Mouse (Mus musculus): ENCODE measurements at regions not wholly inside any gene's neighbourhood (a gene's known extent, or its start where the extent isn't known, plus 50 kb on each side); places are given as distances from the start of the nearest gene placed in this dataset.

DNA sequence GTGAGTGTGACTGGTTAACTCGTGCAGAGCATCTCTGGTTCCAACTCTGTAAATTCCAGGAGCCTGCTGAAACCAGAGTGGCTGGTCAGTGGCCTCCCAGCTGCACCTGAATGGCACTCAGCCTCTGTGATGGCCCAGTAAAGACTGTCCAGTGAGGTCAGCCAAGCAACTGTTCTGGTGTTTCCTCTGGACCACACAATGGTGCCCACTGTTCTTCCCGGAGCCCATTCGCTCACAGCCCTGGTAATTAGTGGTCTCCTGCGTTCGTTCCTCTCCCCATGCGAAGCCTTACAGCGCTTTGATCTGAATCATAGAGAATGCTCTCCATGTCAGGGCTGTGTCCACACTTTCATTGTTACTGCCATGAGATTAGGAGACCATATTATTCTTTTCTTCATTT is 75.5 kb downstream of the Enkur start:
- Histone ChIP-seq H3K9me3 (ENCODE audit: control insufficient read depth, low read length) (no peaks in the 10 kb centered on the region), H3K4me3 (ENCODE audit: low read length) (no peak overlapping the region), H3K4me2 (ENCODE audit: low read length) (no peak overlapping the region), H3K4me1 (ENCODE audit: control insufficient read depth, insufficient read depth, low read depth, low read length) (no peaks in the 10 kb centered on the region), H3K36me3 (ENCODE audit: control insufficient read depth, insufficient read depth, low read length) (no peaks in the 10 kb centered on the region), H3K27ac (ENCODE audit: low read depth, low read length) (no peak overlapping the region), H3K9ac (ENCODE audit: low read depth, low read length) (no peak overlapping the region), H3K27me3 (replicated peaks; ENCODE audit: control insufficient read depth, insufficient read depth, low read length) (no peaks in the 10 kb centered on the region)
- ATAC-seq, result no peak
- 68% methylated on average over 7 of the region's 7 CpGs for WGBS

GRCm38 (mm10) chr2:21126531-21126930 is 78.6 kb downstream of the Enkur start:
- no peak for ATAC-seq
- 90% methylated on average over 1 of the region's 1 CpGs for WGBS
- no peaks in the 10 kb centered on the region for H3K9me3 ChIP-seq (ENCODE audit: control insufficient read depth, low read length)

DNA sequence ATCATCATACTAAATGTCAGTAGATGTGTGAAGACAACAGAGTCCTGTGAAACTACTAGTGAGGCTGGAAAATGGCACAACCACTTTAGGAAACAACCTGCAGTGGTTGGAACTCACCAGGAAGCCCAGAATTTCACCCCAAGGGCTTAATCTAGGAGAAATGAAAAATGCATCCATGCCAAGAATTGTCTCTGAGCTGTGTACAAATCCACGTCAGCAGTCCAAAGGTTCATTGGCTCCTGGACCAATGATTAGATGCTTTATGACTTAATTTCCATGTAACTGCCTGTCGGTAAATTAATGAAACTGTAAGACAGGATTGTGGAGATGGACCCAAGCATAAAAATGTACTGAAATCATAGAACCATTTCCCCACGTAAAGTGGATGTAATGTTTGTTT is 82.7 kb downstream of the Enkur start:
- no peak overlapping the region for H3K27ac ChIP-seq (ENCODE audit: low read depth, low read length)
- no peaks in the 10 kb centered on the region for H3K27me3 ChIP-seq (replicated peaks; ENCODE audit: control insufficient read depth, insufficient read depth, low read length)
- ATAC-seq, result no peak
- no peak overlapping the region for H3K4me3 ChIP-seq (ENCODE audit: low read length)
- WGBS, result 68% methylated on average over 3 of the region's 3 CpGs
- H3K36me3 ChIP-seq (ENCODE audit: control insufficient read depth, insufficient read depth, low read length), result no peaks in the 10 kb centered on the region
- no peaks in the 10 kb centered on the region for H3K9me3 ChIP-seq (ENCODE audit: control insufficient read depth, low read length)
- H3K4me1 ChIP-seq (ENCODE audit: control insufficient read depth, insufficient read depth, low read depth, low read length), result no peaks in the 10 kb centered on the region
- no peak overlapping the region for H3K4me2 ChIP-seq (ENCODE audit: low read length)
- no peak overlapping the region for H3K9ac ChIP-seq (ENCODE audit: low read depth, low read length)

More at GRCm38 (mm10) chr2:21126531-21126930, 78.6 kb downstream of the Enkur start:
- no peaks in the 10 kb centered on the region for H3K27me3 ChIP-seq (replicated peaks; ENCODE audit: control insufficient read depth, insufficient read depth, low read length)
- H3K27ac ChIP-seq (ENCODE audit: low read depth, low read length), result no peak overlapping the region
- no peaks in the 10 kb centered on the region for H3K4me1 ChIP-seq (ENCODE audit: control insufficient read depth, insufficient read depth, low read depth, low read length)
- no peaks in the 10 kb centered on the region for H3K36me3 ChIP-seq (ENCODE audit: control insufficient read depth, insufficient read depth, low read length)
- H3K4me2 ChIP-seq (ENCODE audit: low read length), result no peak overlapping the region
- no peak overlapping the region for H3K4me3 ChIP-seq (ENCODE audit: low read length)
- no peak overlapping the region for H3K9ac ChIP-seq (ENCODE audit: low read depth, low read length)

- Histone ChIP-seq H3K4me2 (ENCODE audit: low read length) (no peak overlapping the region), H3K27me3 (replicated peaks; ENCODE audit: control insufficient read depth, insufficient read depth, low read length) (no peaks in the 10 kb centered on the region), H3K9ac (ENCODE audit: low read depth, low read length) (no peak overlapping the region), H3K4me1 (ENCODE audit: control insufficient read depth, insufficient read depth, low read depth, low read length) (no peaks in the 10 kb centered on the region), H3K4me3 (ENCODE audit: low read length) (no peak overlapping the region), H3K27ac (ENCODE audit: low read depth, low read length) (no peak overlapping the region), H3K9me3 (ENCODE audit: control insufficient read depth, low read length) (no peaks in the 10 kb centered on the region), H3K36me3 (ENCODE audit: control insufficient read depth, insufficient read depth, low read length) (no peaks in the 10 kb centered on the region)
- 80% methylated on average over 1 of the region's 1 CpGs for WGBS
- ATAC-seq, result no peak
Observed at GRCm38 (mm10) chr2:21121663-21122062, 83.5 kb downstream of the Enkur start.

- Histone ChIP-seq H3K9ac (ENCODE audit: low read depth, low read length) (no peak overlapping the region), H3K4me1 (ENCODE audit: control insufficient read depth, insufficient read depth, low read depth, low read length) (no peaks in the 10 kb centered on the region), H3K9me3 (ENCODE audit: control insufficient read depth, low read length) (no peaks in the 10 kb centered on the region), H3K4me3 (ENCODE audit: low read length) (no peak overlapping the region), H3K27ac (ENCODE audit: low read depth, low read length) (no peak overlapping the region), H3K27me3 (replicated peaks; ENCODE audit: control insufficient read depth, insufficient read depth, low read length) (no peaks in the 10 kb centered on the region), H3K4me2 (ENCODE audit: low read length) (no peak overlapping the region), H3K36me3 (ENCODE audit: control insufficient read depth, insufficient read depth, low read length) (no peaks in the 10 kb centered on the region)
- WGBS, result 82% methylated on average over 5 of the region's 5 CpGs
- ATAC-seq, result no peak
Observed at GRCm38 (mm10) chr2:21116817-21117216, 88.3 kb downstream of the Enkur start.

GRCm38 (mm10) chr2:21111527-21111926 is 93.6 kb downstream of the Enkur start:
- WGBS, result 86% methylated on average over 1 of the region's 1 CpGs
- H3K27me3 ChIP-seq (replicated peaks; ENCODE audit: control insufficient read depth, insufficient read depth, low read length), result no peaks in the 10 kb centered on the region
- H3K36me3 ChIP-seq (ENCODE audit: control insufficient read depth, insufficient read depth, low read length), result no peaks in the 10 kb centered on the region
- no peak overlapping the region for H3K27ac ChIP-seq (ENCODE audit: low read depth, low read length)
- no peak overlapping the region for H3K4me3 ChIP-seq (ENCODE audit: low read length)
- H3K9me3 ChIP-seq (ENCODE audit: control insufficient read depth, low read length), result no peaks in the 10 kb centered on the region
- H3K4me1 ChIP-seq (ENCODE audit: control insufficient read depth, insufficient read depth, low read depth, low read length), result no peaks in the 10 kb centered on the region
- no peak for ATAC-seq
- H3K9ac ChIP-seq (ENCODE audit: low read depth, low read length), result no peak overlapping the region
- no peak overlapping the region for H3K4me2 ChIP-seq (ENCODE audit: low read length)

GRCm38 (mm10) chr2:21100248-21100808 is 104.8 kb downstream of the Enkur start:
- Histone ChIP-seq H3K27me3 (replicated peaks; ENCODE audit: control insufficient read depth, insufficient read depth, low read length) (no peaks in the 10 kb centered on the region), H3K27ac (ENCODE audit: low read depth, low read length) (no peak overlapping the region), H3K36me3 (ENCODE audit: control insufficient read depth, insufficient read depth, low read length) (no peaks in the 10 kb centered on the region), H3K9ac (ENCODE audit: low read depth, low read length) (no peak overlapping the region), H3K4me2 (ENCODE audit: low read length) (no peak overlapping the region), H3K9me3 (ENCODE audit: control insufficient read depth, low read length) (no peaks in the 10 kb centered on the region), H3K4me3 (ENCODE audit: low read length) (no peak overlapping the region), H3K4me1 (ENCODE audit: control insufficient read depth, insufficient read depth, low read depth, low read length) (no peaks in the 10 kb centered on the region)
- ATAC-seq, result no peak
- 71% methylated on average over 6 of the region's 6 CpGs for WGBS

DNA sequence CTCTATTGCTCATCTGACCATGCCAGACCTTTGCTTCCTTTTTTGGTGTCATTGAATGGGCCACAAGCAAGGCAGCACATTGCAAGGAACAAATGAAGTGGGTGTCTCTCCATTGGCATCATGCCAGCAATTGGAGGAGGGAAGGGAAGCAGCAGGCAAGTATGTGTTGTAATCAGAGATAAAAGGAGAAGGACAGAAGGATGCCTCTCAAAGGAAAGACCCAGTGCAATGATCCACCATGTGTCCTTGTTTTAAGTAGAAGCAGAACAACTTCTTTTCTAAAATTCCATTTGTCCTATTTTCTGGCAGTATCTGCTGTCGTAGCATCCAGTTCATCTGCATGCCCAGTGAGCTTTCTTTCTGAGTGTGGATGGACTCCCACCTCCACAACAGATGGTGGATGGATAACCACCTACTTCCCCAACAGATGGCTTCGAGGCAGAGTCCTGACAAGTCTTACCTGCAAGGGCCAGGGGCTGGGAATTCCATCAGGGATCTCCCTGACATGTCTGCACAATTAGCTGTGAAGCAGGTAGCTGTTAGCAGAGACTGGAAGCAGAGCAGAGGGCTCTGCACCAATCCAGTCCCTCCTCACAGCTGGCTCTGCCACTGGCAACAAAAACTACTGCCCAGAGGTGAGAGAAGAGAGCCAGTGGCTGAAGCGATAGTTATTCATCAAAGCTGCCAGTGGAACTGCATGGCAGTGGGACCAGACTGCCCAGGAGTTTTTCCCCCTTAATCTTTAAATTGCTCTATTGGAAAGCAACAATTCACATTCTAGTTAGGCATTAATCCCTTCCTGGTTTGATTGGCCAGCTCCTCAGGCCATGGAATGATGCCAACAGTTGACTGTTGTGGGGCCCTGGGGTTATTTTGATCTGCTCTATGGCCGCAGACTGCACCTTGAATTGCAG is 113.8 kb downstream of the Enkur start:
- Histone ChIP-seq H3K27ac (ENCODE audit: low read depth, low read length) (no peak overlapping the region), H3K4me1 (ENCODE audit: control insufficient read depth, insufficient read depth, low read depth, low read length) (peaks cover 6% of the 10 kb centered on the region), H3K9ac (ENCODE audit: low read depth, low read length) (no peak overlapping the region), H3K4me3 (ENCODE audit: low read length) (no peak overlapping the region), H3K27me3 (replicated peaks; ENCODE audit: control insufficient read depth, insufficient read depth, low read length) (no peaks in the 10 kb centered on the region), H3K4me2 (ENCODE audit: low read length) (no peak overlapping the region), H3K9me3 (ENCODE audit: control insufficient read depth, low read length) (no peaks in the 10 kb centered on the region), H3K36me3 (ENCODE audit: control insufficient read depth, insufficient read depth, low read length) (no peaks in the 10 kb centered on the region)
- peak; percentile 90 for ATAC-seq
- 38% methylated on average over 4 of the region's 4 CpGs for WGBS

- no peak overlapping the region for H3K4me3 ChIP-seq (ENCODE audit: low read length)
- no peak overlapping the region for H3K27ac ChIP-seq (ENCODE audit: low read depth, low read length)
- no peaks in the 10 kb centered on the region for H3K9me3 ChIP-seq (ENCODE audit: control insufficient read depth, low read length)
- no peaks in the 10 kb centered on the region for H3K36me3 ChIP-seq (ENCODE audit: control insufficient read depth, insufficient read depth, low read length)
- no peaks in the 10 kb centered on the region for H3K27me3 ChIP-seq (replicated peaks; ENCODE audit: control insufficient read depth, insufficient read depth, low read length)
- no peak overlapping the region for H3K4me2 ChIP-seq (ENCODE audit: low read length)
- 81% methylated on average over 5 of the region's 5 CpGs for WGBS
- ATAC-seq, result no peak
- H3K9ac ChIP-seq (ENCODE audit: low read depth, low read length), result no peak overlapping the region
- no peaks in the 10 kb centered on the region for H3K4me1 ChIP-seq (ENCODE audit: control insufficient read depth, insufficient read depth, low read depth, low read length)
Observed at GRCm38 (mm10) chr2:21085517-21085916, 116.8 kb upstream of the Arhgap21 start.

All from hindbrain, embryonic 16.5 days (tissue).